28 mouse cellular contexts compared by ENCODE assay signal in genomic region chr1:165993270-165994156, GRCm38 (mm10). TPM values are rescaled to one million over a fixed set of nuclear protein-coding genes. Genes with fewer than 3 reads are reported as not detected.
DNase-seq lines count a peak whose midpoint lies in the region; ATAC-seq and TF ChIP-seq lines count a peak whose summit lies in the region.
"Had no signal": no experiment of that assay in that cellular context is flagged by ENCODE, and none has a peak within 500 bp of the region (broad histone marks: within the 10 kb centered on the region; RNA-seq: fewer than 3 reads in every experiment).

No protein-coding gene starts in this region.

- no peak for TF ChIP-seq POLR2A in brain, embryonic 14.5 days (IDR thresholded peaks at IDR 0.05; ENCODE audit: borderline replicate concordance, extremely low read depth, insufficient read depth, insufficient read length, poor library complexity, severe bottlenecking)

- DNase-seq in gastrocnemius, adult 2 months: no peak
- no peak for DNase-seq in gastrocnemius, postnatal 25 days
- DNase-seq in heart, postnatal 10 days: no peak
- no peak for DNase-seq in liver, embryonic 13.5 days
- no peak for DNase-seq in liver, postnatal 0 days
- peak; percentile 22 for DNase-seq in brain, embryonic 14.5 days (ENCODE audit: low read depth)
- DNase-seq in testis, postnatal 10 days (ENCODE audit: low spot score): no peak
- DNase-seq: adrenal gland, adult 8-10 months; cerebellum, adult 8-10 months; cerebellum, postnatal 36 days; embryo, embryonic 11 days; gastrocnemius, postnatal 14 days; kidney, adult 8-10 months; kidney, postnatal 10 days; lung, embryonic 14.5 days; right cerebral cortex, postnatal 4 days; thymus, postnatal 25 days had no signal

- H3K27ac ChIP-seq in gastrocnemius, adult 2 months: peak overlapping the region; percentile 24; the same call in 1 of the 2 replicates
- peak overlapping the region; percentile 34 to 41; a peak in 2 of 4 replicates for H3K27ac ChIP-seq in heart, embryonic 14.5 days (replicated peaks in 1 of 2; ENCODE audit: control insufficient read depth in 1 of 2, insufficient read depth in 1 of 2, low read depth in 2 of 2, low read length in 2 of 2)
- H3K27ac ChIP-seq in liver, embryonic 13.5 days: no peak overlapping the region
- no peak overlapping the region for H3K27ac ChIP-seq in liver, postnatal 0 days (ENCODE audit: low read depth)
- H3K27ac ChIP-seq: embryonic facial prominence, embryonic 13.5 days; forebrain, embryonic 13.5 days; hindbrain, embryonic 10.5 days; intestine, embryonic 15.5 days; limb, embryonic 10.5 days; midbrain, embryonic 13.5 days had no signal

- TF ChIP-seq EP300 in liver, postnatal 0 days (IDR thresholded peaks at IDR 0.05; ENCODE audit: low read depth): no peak

- peak overlapping the region; percentile 35 for H3K4me3 ChIP-seq in gastrocnemius, adult 2 months
- no peak overlapping the region for H3K4me3 ChIP-seq in heart, embryonic 14.5 days (ENCODE audit: control insufficient read depth in 1 of 2, insufficient read depth in 1 of 2, low read depth in 1 of 2, low read length in 2 of 2)
- H3K4me3 ChIP-seq in liver, embryonic 13.5 days (replicated peaks): no peak overlapping the region
- H3K4me3 ChIP-seq in liver, postnatal 0 days (ENCODE audit: low read depth, low read length): no peak overlapping the region
- H3K4me3 ChIP-seq: embryonic facial prominence, embryonic 13.5 days; erythroblast, embryonic 14.5 days; forebrain, embryonic 13.5 days; hindbrain, embryonic 10.5 days; intestine, embryonic 15.5 days; limb, embryonic 10.5 days; midbrain, embryonic 13.5 days had no signal

- no peaks in the 10 kb centered on the region for H3K27me3 ChIP-seq in heart, embryonic 14.5 days (ENCODE audit: control insufficient read depth, insufficient read depth, low read length)
- no peaks in the 10 kb centered on the region for H3K27me3 ChIP-seq in liver, embryonic 13.5 days
- no peaks in the 10 kb centered on the region for H3K27me3 ChIP-seq in liver, postnatal 0 days (ENCODE audit: insufficient read depth, low read length)
- H3K27me3 ChIP-seq: embryonic facial prominence, embryonic 13.5 days; forebrain, embryonic 13.5 days; intestine, embryonic 15.5 days; midbrain, embryonic 13.5 days had no signal

- H3K36me3 ChIP-seq in heart, embryonic 14.5 days (ENCODE audit: control insufficient read depth, insufficient read depth, low read length): no peaks in the 10 kb centered on the region
- H3K36me3 ChIP-seq in liver, embryonic 13.5 days: no peaks in the 10 kb centered on the region
- no peaks in the 10 kb centered on the region; the same call in 1 of the 2 replicates for H3K36me3 ChIP-seq in liver, postnatal 0 days (replicated peaks; ENCODE audit: insufficient read depth, low read length)
- H3K36me3 ChIP-seq: embryonic facial prominence, embryonic 13.5 days; intestine, embryonic 15.5 days; limb, embryonic 10.5 days; midbrain, embryonic 13.5 days had no signal

- TF ChIP-seq CTCF in gastrocnemius, adult 2 months (IDR thresholded peaks at IDR 0.05): no peak
- TF ChIP-seq CTCF in liver, postnatal 0 days (IDR thresholded peaks at IDR 0.05; ENCODE audit: low read depth): no peak
- no peak for TF ChIP-seq CTCF in brain, embryonic 14.5 days (IDR thresholded peaks at IDR 0.05; ENCODE audit: borderline replicate concordance, extremely low read depth, insufficient read depth, insufficient read length)

- H3K4me2 ChIP-seq in heart, embryonic 14.5 days (ENCODE audit: low read length): peak overlapping the region; percentile 16
- no peak overlapping the region for H3K4me2 ChIP-seq in liver, embryonic 13.5 days
- no peak overlapping the region for H3K4me2 ChIP-seq in liver, postnatal 0 days (ENCODE audit: low read depth, low read length)
- H3K4me2 ChIP-seq: embryonic facial prominence, embryonic 13.5 days; forebrain, embryonic 13.5 days; intestine, embryonic 15.5 days; lung, embryonic 14.5 days; midbrain, embryonic 13.5 days had no signal

- H3K9me3 ChIP-seq in heart, embryonic 14.5 days (ENCODE audit: control insufficient read depth, low read length): no peaks in the 10 kb centered on the region
- no peaks in the 10 kb centered on the region for H3K9me3 ChIP-seq in liver, embryonic 13.5 days (replicated peaks)
- H3K9me3 ChIP-seq in liver, postnatal 0 days (ENCODE audit: low read length): no peaks in the 10 kb centered on the region
- H3K9me3 ChIP-seq: embryonic facial prominence, embryonic 13.5 days; forebrain, embryonic 13.5 days; G1E; hindbrain, embryonic 10.5 days; intestine, embryonic 15.5 days; limb, embryonic 10.5 days; midbrain, embryonic 13.5 days had no signal

- H3K4me1 ChIP-seq in heart, embryonic 14.5 days (ENCODE audit: control insufficient read depth in 2 of 2, insufficient read depth in 2 of 2, low read length in 2 of 2): peaks cover 2 to 48% of the 10 kb centered on the region in 2 experiments; a peak in 3 of 4 replicates
- peaks cover 47% of the 10 kb centered on the region for H3K4me1 ChIP-seq in liver, embryonic 13.5 days (replicated peaks)
- peaks cover 9% of the 10 kb centered on the region; the same call in 1 of the 2 replicates for H3K4me1 ChIP-seq in liver, postnatal 0 days (ENCODE audit: insufficient read depth)
- H3K4me1 ChIP-seq: intestine, embryonic 15.5 days; limb, embryonic 10.5 days had no signal

- WGBS in heart, embryonic 14.5 days: 45% methylated on average over 6 of the region's 6 CpGs
- 72% methylated on average over 6 of the region's 6 CpGs for WGBS in liver, embryonic 13.5 days (ENCODE audit: insufficient replicate concordance)
- WGBS in liver, postnatal 0 days (ENCODE audit: insufficient replicate concordance): 77% methylated on average over 6 of the region's 6 CpGs

- ATAC-seq in heart, embryonic 14.5 days (ENCODE audit: insufficient number of reproducible peaks, insufficient read depth, low FRiP score, low read depth): no peak
- no peak for ATAC-seq in liver, embryonic 13.5 days (ENCODE audit: low read depth)
- no peak for ATAC-seq in liver, postnatal 0 days
- ATAC-seq: activated CD4-positive, CD25-positive, alpha-beta regulatory T cell, adult 4 months; forebrain, embryonic 13.5 days; hindbrain, embryonic 16.5 days; intestine, embryonic 15.5 days; midbrain, embryonic 13.5 days had no signal

- intact Hi-C loops in gastrocnemius, adult 2 months (cut with DNase I): no loop called here
- intact Hi-C loops in heart, postnatal 10 days (cut with DNase I): no loop called here

- peak overlapping the region; percentile 38; the same call in 1 of the 2 replicates for H3K9ac ChIP-seq in heart, embryonic 14.5 days (ENCODE audit: low read length)
- 0 out of 2 replicates have a peak overlapping the region, but pooled peaks have one; percentile 15 for H3K9ac ChIP-seq in liver, embryonic 13.5 days
- no peak overlapping the region for H3K9ac ChIP-seq in liver, postnatal 0 days (replicated peaks)
- H3K9ac ChIP-seq: embryonic facial prominence, embryonic 13.5 days; forebrain, embryonic 13.5 days; intestine, embryonic 15.5 days; lung, embryonic 14.5 days; midbrain, embryonic 13.5 days had no signal

RNA-seq across cellular contexts. Expression of gene Pou2f1, which starts 9.0 kb away (rescaled TPM):
- total RNA-seq in gastrocnemius, adult 2 months (2021): 1 to 10 TPM; 6.6 to 8.6 TPM
- total RNA-seq in gastrocnemius, postnatal 25 days (2021): 1 to 10 TPM; 4.8 to 6.3 TPM
- polyA plus RNA-seq in heart, embryonic 14.5 days (2014; fragmentation: Nextera tagmentation; extraction: Ambion mirVana): 10.6 and 12.1 TPM in 2 replicates
- 10 to 100 TPM; 12.0 to 16.6 TPM for total RNA-seq in heart, postnatal 10 days (2021)
- 4.3 and 5.5 TPM in 2 replicates for polyA plus RNA-seq in liver, embryonic 13.5 days (2015; fragmentation: Nextera tagmentation; extraction: Ambion mirVana)
- 3.3 and 3.4 TPM in 2 replicates for polyA plus RNA-seq in liver, postnatal 0 days (2015; fragmentation: Nextera tagmentation; extraction: Ambion mirVana)
- polyA plus RNA-seq in brain, embryonic 14.5 days (2012; rRNA removed): 16.0 and 21.2 TPM in 2 replicates

Comparison
In these comparisons a context has a peak if more than half of its experiments do, and no peak if none do; other contexts are left out.
1. H3K27ac ChIP-seq: peak in gastrocnemius, adult 2 months (single experiment) and heart, embryonic 14.5 days (2 of 2); none in liver, embryonic 13.5 days (single experiment) and liver, postnatal 0 days (single experiment).